Mouse (Mus musculus) heart, embryonic 12.5 days (tissue): Measurements from ENCODE around the gene Anapc13. TPM values are rescaled to one million over a fixed set of nuclear protein-coding genes. Genes with fewer than 3 reads are reported as not detected.

ENCODE experiments used
- polyA plus RNA-seq: library from polyadenylated mRNA; unstranded; fragments of >200 nt; fragmentation: Nextera tagmentation; extraction: Ambion mirVana; gene quantifications from 2 replicates; pipeline ENCODE4 v1.2.1, GENCODE M21; 2016

Gene Anapc13
- polyA plus RNA-seq, 1 experiment from 2014 or later = 227 TPM

Other genes starting within 250 kb of the Anapc13 start
- 0.94 and 2.1 TPM in 2 replicates for gene Ky, start 120.5 kb upstream of the Anapc13 start, polyA plus RNA-seq
- 44.2 and 51.4 TPM in 2 replicates for gene Cep63, start 238 bp downstream of the Anapc13 start, polyA plus RNA-seq
- gene Amotl2, start 90.4 kb downstream of the Anapc13 start, polyA plus RNA-seq = 59.2 and 61.6 TPM in 2 replicates
- gene Ryk, start 208.6 kb downstream of the Anapc13 start, polyA plus RNA-seq = 14.5 and 15.2 TPM in 2 replicates